Mouse (Mus musculus) embryonic facial prominence, embryonic 13.5 days (tissue): ENCODE results near the gene Amigo2. TPM values are rescaled to one million over a fixed set of nuclear protein-coding genes. Genes with fewer than 3 reads are reported as not detected.
"Not testable (repeated sequence)": the region's sequence is repeated elsewhere in the genome, so short reads cannot be mapped to it uniquely, and the experiment has no call there.

ENCODE experiments used
- ATAC-seq: fragments of 200-750 bp; cut with Nextera tagmentation; 2 replicates; pipeline ENCODE4 v1.8.0; 2017; ENCODE audit warnings: low read depth; ENCODE audit not compliant: insufficient number of reproducible peaks, insufficient read depth, low FRiP score, low TSS enrichment
- H3K27ac ChIP-seq: fragments of 300-500 bp; sonication (generic); 2 replicates; pipeline ENCODE4 v1.5.1; 2015; ENCODE audit warnings: moderate library complexity, mild to moderate bottlenecking, inconsistent platforms
- H3K27me3 ChIP-seq: fragments of 300-500 bp; sonication (generic); 2 replicates; pipeline ENCODE4 v1.6.1; 2015; ENCODE audit warnings: mild to moderate bottlenecking, inconsistent platforms
- H3K36me3 ChIP-seq: fragments of 300-500 bp; sonication (generic); 2 replicates; pipeline ENCODE4 v1.6.1; 2015; ENCODE audit warnings: mild to moderate bottlenecking, inconsistent platforms
- H3K4me1 ChIP-seq: fragments of 300-500 bp; sonication (generic); 2 replicates; pipeline ENCODE4 v1.6.1; 2015; ENCODE audit warnings: inconsistent platforms
- H3K4me2 ChIP-seq: fragments of 300-500 bp; sonication (generic); 2 replicates; pipeline ENCODE4 v1.6.1; 2015; ENCODE audit warnings: moderate library complexity, mild to moderate bottlenecking, inconsistent platforms
- H3K4me3 ChIP-seq: fragments of 300-500 bp; sonication (generic); 2 replicates; pipeline ENCODE4 v1.5.1; 2015; ENCODE audit warnings: mild to moderate bottlenecking, inconsistent platforms
- H3K9ac ChIP-seq: fragments of 300-500 bp; sonication (generic); 2 replicates; pipeline ENCODE4 v1.6.1; 2015; ENCODE audit warnings: mild to moderate bottlenecking, inconsistent platforms
- H3K9me3 ChIP-seq: fragments of 300-500 bp; sonication (generic); 2 replicates; pipeline ENCODE4 v1.6.1; 2016; ENCODE audit warnings: inconsistent platforms
- WGBS: fragments of 180-500 bp; shearing (Covaris S2); methylation state at CpG from one replicate; pipeline ENCODE4 v1.1.7; 2015; ENCODE audit warnings: mixed read lengths; 5-methylcytosine and 5-hydroxymethylcytosine counted together
- polyA plus RNA-seq: library from polyadenylated mRNA; unstranded; fragments of >200 nt; fragmentation: Nextera tagmentation; extraction: Ambion mirVana; gene quantifications from 2 replicates; pipeline ENCODE4 v1.2.1, GENCODE M21; 2015

Amigo2 gene
- polyA plus RNA-seq, 1 experiment from 2014 or later = 6.6 TPM

- Histone ChIP-seq H3K4me2 (no peak overlapping the region), H3K36me3 (no peaks in the 10 kb centered on the region), H3K4me3 (no peak overlapping the region), H3K9me3 (no peaks in the 10 kb centered on the region), H3K9ac (no peak overlapping the region), H3K27ac (no peak overlapping the region), H3K4me1 (no peaks in the 10 kb centered on the region), H3K27me3 (no peaks in the 10 kb centered on the region)
- 79% methylated on average over 17 of the region's 17 CpGs for WGBS
- ATAC-seq = no peak
These were observed 34.3 kb downstream of the Amigo2 start for GRCm38 (mm10) chr15:97212501-97213477.

GRCm38 (mm10) chr15:97209754-97210153 is 37.3 kb downstream of the Amigo2 start:
- H3K27me3 ChIP-seq, H3K4me3 ChIP-seq, H3K27ac ChIP-seq, H3K9me3 ChIP-seq, H3K4me2 ChIP-seq, H3K36me3 ChIP-seq, H3K4me1 ChIP-seq, ATAC-seq, H3K9ac ChIP-seq: not testable (repeated sequence)
- 85% methylated on average over 3 of the region's 3 CpGs for WGBS

DNA sequence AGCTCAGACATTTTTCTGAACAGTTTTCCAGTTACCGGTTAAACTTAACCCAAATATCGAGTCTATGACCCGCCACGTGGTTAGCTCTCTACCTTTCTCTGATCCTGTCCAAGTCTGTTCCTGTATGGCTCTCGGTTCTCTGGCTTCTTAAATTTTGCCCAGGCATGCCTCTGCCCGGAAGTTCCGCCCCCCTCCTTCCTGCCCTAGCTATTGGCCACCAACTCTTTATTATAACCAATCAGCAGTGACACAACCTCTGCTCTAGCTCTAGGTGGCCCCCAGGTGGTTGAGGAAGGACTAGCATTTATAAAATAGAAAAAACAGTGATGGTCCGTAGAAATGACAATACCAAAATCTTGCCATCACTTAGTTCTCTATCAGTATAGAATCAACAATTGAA is 40.6 kb downstream of the Amigo2 start:
- Histone ChIP-seq H3K4me1 (no peaks in the 10 kb centered on the region), H3K27ac (no peak overlapping the region), H3K4me2 (no peak overlapping the region), H3K4me3 (no peak overlapping the region), H3K9me3 (no peaks in the 10 kb centered on the region), H3K9ac (no peak overlapping the region), H3K27me3 (no peaks in the 10 kb centered on the region), H3K36me3 (no peaks in the 10 kb centered on the region)
- WGBS = 94% methylated on average over 8 of the region's 8 CpGs
- ATAC-seq = no peak

DNA sequence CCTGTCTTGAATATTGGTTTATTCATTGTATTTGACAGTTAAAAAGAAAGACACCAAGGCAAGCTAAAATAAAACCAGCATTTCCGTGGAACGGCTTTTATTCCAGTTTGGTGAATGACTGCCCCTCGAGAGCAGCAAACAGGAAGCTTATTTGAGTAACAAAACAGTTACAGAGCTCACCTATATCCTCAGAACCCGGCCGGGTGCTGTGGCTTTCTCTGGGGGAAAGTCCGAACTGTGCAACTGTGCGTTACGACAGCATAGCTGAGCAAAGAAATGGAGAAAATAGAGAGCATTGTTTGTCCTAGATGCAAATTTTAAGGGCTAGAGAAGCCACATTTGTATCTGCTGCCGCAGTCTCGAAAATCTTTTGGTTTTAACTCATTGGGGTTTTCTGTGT is 41.3 kb downstream of the Amigo2 start:
- H3K9me3 ChIP-seq = no peaks in the 10 kb centered on the region
- no peak overlapping the region for H3K4me2 ChIP-seq
- H3K36me3 ChIP-seq = no peaks in the 10 kb centered on the region
- no peaks in the 10 kb centered on the region for H3K4me1 ChIP-seq
- no peak overlapping the region for H3K9ac ChIP-seq
- ATAC-seq = no peak
- 78% methylated on average over 10 of the region's 10 CpGs for WGBS
- H3K4me3 ChIP-seq = no peak overlapping the region
- no peaks in the 10 kb centered on the region for H3K27me3 ChIP-seq
- H3K27ac ChIP-seq = no peak overlapping the region

DNA sequence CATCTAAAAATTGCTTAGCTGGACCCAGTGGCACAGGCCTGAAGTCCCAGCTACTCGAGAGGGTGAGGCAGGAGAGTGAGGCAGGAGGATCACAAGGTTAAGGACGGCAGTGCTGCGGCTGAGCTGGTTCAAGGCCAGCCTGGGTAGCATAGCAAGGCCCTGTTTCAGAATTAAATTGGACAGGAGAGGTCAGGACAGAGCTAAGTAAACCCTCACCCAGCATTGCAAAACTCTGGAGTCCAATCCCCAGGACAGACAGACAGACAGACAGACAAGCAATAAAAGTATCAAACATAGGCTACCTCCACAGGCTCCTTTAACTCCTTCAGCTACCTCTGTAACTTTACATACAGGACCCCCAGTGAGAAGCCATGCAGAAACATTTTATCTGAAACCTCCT is 42.2 kb downstream of the Amigo2 start:
- Histone ChIP-seq H3K9me3 (no peaks in the 10 kb centered on the region), H3K4me3 (no peak overlapping the region), H3K27ac (no peak overlapping the region), H3K4me2 (no peak overlapping the region), H3K36me3 (no peaks in the 10 kb centered on the region), H3K27me3 (no peaks in the 10 kb centered on the region), H3K4me1 (no peaks in the 10 kb centered on the region), H3K9ac (no peak overlapping the region)
- 79% methylated on average over 3 of the region's 3 CpGs for WGBS
- no peak for ATAC-seq

GRCm38 (mm10) chr15:97196644-97197043 is 50.4 kb downstream of the Amigo2 start:
- Histone ChIP-seq H3K4me1 (no peaks in the 10 kb centered on the region), H3K9me3 (no peaks in the 10 kb centered on the region), H3K36me3 (no peaks in the 10 kb centered on the region), H3K27ac (no peak overlapping the region), H3K4me3 (no peak overlapping the region), H3K9ac (no peak overlapping the region), H3K4me2 (no peak overlapping the region), H3K27me3 (no peaks in the 10 kb centered on the region)
- no peak for ATAC-seq
- WGBS = 59% methylated on average over 7 of the region's 7 CpGs

DNA sequence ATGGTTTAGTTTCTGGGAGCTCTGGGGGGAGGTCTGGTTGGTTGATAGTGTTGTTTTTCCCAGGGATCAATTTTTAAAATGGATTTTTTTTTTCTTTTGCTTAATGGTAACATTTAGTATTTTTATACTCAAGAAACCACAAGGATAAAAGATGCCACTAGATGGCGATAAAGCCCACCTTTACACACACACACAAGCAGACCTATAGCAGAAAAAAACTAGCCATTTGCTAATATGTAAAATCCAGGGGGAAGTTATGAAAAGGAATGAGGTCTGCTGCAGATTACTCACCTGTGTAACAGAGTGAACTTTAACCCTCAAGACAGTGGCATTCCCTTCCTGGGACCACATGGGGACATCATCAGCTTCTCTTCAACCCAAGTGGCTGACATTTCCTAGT is 51.5 kb downstream of the Amigo2 start:
- H3K4me1 ChIP-seq = no peaks in the 10 kb centered on the region
- H3K4me3 ChIP-seq = no peak overlapping the region
- no peaks in the 10 kb centered on the region for H3K9me3 ChIP-seq
- H3K27ac ChIP-seq = no peak overlapping the region
- 0% methylated on average over 1 of the region's 1 CpGs for WGBS
- no peak overlapping the region for H3K9ac ChIP-seq
- ATAC-seq = no peak
- H3K27me3 ChIP-seq = no peaks in the 10 kb centered on the region
- H3K36me3 ChIP-seq = no peaks in the 10 kb centered on the region
- H3K4me2 ChIP-seq = no peak overlapping the region

Other genes with a start within 250 kb of the Amigo2 start
- 46.9 and 47.8 TPM in 2 replicates for gene Slc38a4, start 191.3 kb downstream of the Amigo2 start, polyA plus RNA-seq
- 3.3 and 3.4 TPM in 2 replicates for gene Pced1b, start 180 bp downstream of the Amigo2 start, polyA plus RNA-seq